Comparison of ENCODE assay signal across 8 mouse cellular contexts in the genomic region with DNA sequence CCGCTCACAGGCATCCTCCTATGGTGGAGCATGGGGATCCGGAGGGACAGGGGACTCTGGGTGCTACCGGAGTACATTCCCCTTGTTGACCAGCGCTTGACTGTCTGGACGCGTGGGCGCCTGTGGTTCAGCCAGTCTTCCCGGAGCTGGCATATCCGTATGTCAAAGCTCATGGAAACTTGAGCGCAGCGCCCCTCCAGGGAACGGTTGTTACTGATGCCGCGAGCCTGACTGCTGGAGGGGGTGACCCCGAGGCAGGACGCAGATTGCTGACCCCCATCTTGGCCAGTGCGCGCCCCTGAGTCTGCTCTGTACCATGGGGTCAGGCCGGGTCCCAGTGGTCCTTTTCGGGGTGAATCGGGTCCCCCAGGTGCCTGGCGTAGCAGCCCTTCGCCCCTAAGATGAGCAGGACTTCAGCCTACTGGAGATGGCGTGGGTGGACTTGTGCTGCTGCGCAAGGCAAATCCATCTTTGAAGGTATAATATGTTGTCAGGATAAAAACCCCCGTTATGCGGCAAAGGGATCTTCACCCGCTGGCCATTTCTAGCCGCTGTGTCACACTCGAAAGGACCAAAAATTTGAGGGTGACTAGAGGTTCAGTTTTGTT. TPM values are rescaled to one million over a fixed set of nuclear protein-coding genes. Genes with fewer than 3 reads are reported as not detected.
DNase-seq lines count a peak whose midpoint lies in the region; ATAC-seq lines count a peak whose summit lies in the region.

No protein-coding gene starts in this region.

- H3K4me3 ChIP-seq in embryonic facial prominence, embryonic 13.5 days: peak overlapping the region; percentile 84
- H3K4me3 ChIP-seq in hindbrain, embryonic 10.5 days: peak overlapping the region; percentile 88
- H3K4me3 ChIP-seq in liver, embryonic 15.5 days (replicated peaks): peak overlapping the region; percentile 77
- H3K4me3 ChIP-seq in neural tube, embryonic 12.5 days: peak overlapping the region; percentile 73

- H3K9ac ChIP-seq in embryonic facial prominence, embryonic 13.5 days: peak overlapping the region; percentile 79
- H3K9ac ChIP-seq in liver, embryonic 15.5 days: peak overlapping the region; percentile 88
- peak overlapping the region; percentile 74 for H3K9ac ChIP-seq in neural tube, embryonic 12.5 days

- ATAC-seq in frontal cortex, adult (ENCODE audit: low TSS enrichment): peak; percentile 41; the same call in 1 of the 2 replicates
- ATAC-seq in embryonic facial prominence, embryonic 13.5 days (ENCODE audit: insufficient number of reproducible peaks, insufficient read depth, low FRiP score, low TSS enrichment, low read depth): no peak; the same call in 1 of the 2 replicates
- ATAC-seq in liver, embryonic 15.5 days (ENCODE audit: insufficient read depth): peak; percentile 22
- peak; percentile 68 for ATAC-seq in neural tube, embryonic 12.5 days (ENCODE audit: low FRiP score, low read depth)

- H3K4me1 ChIP-seq in embryonic facial prominence, embryonic 13.5 days: peaks cover 22% of the 10 kb centered on the region
- H3K4me1 ChIP-seq in hindbrain, embryonic 10.5 days (replicated peaks): peaks cover 25% of the 10 kb centered on the region
- peaks cover 50% of the 10 kb centered on the region for H3K4me1 ChIP-seq in liver, embryonic 15.5 days (replicated peaks)
- H3K4me1 ChIP-seq in neural tube, embryonic 12.5 days: peaks cover 16% of the 10 kb centered on the region

- H3K9me3 ChIP-seq in embryonic facial prominence, embryonic 13.5 days: no peaks in the 10 kb centered on the region
- no peaks in the 10 kb centered on the region for H3K9me3 ChIP-seq in hindbrain, embryonic 10.5 days
- no peaks in the 10 kb centered on the region for H3K9me3 ChIP-seq in liver, embryonic 15.5 days (replicated peaks)
- no peaks in the 10 kb centered on the region for H3K9me3 ChIP-seq in neural tube, embryonic 12.5 days

- no peaks in the 10 kb centered on the region for H3K36me3 ChIP-seq in embryonic facial prominence, embryonic 13.5 days
- H3K36me3 ChIP-seq in hindbrain, embryonic 10.5 days: peaks cover 3% of the 10 kb centered on the region; the same call in 1 of the 2 replicates
- H3K36me3 ChIP-seq in liver, embryonic 15.5 days (replicated peaks): peaks cover 12% of the 10 kb centered on the region
- H3K36me3 ChIP-seq in neural tube, embryonic 12.5 days: no peaks in the 10 kb centered on the region

- under 1% methylated on average over 30 of the region's 30 CpGs for WGBS in embryonic facial prominence, embryonic 13.5 days
- under 1% methylated on average over 30 of the region's 30 CpGs for WGBS in hindbrain, embryonic 10.5 days
- under 1% methylated on average over 30 of the region's 30 CpGs for WGBS in liver, embryonic 15.5 days (ENCODE audit: insufficient replicate concordance)
- WGBS in neural tube, embryonic 12.5 days: under 1% methylated on average over 30 of the region's 30 CpGs

- H3K4me2 ChIP-seq in embryonic facial prominence, embryonic 13.5 days: peak overlapping the region; percentile 97
- H3K4me2 ChIP-seq in liver, embryonic 15.5 days: peak overlapping the region; percentile 73
- H3K4me2 ChIP-seq in neural tube, embryonic 12.5 days (replicated peaks): peak overlapping the region; percentile 97

- no peaks in the 10 kb centered on the region for H3K27me3 ChIP-seq in embryonic facial prominence, embryonic 13.5 days
- no peaks in the 10 kb centered on the region for H3K27me3 ChIP-seq in hindbrain, embryonic 10.5 days (ENCODE audit: insufficient read depth, poor library complexity, severe bottlenecking)
- H3K27me3 ChIP-seq in liver, embryonic 15.5 days: no peaks in the 10 kb centered on the region
- no peaks in the 10 kb centered on the region for H3K27me3 ChIP-seq in neural tube, embryonic 12.5 days (replicated peaks)

- DNase-seq in frontal cortex, postnatal 14 days (ENCODE audit: low spot score in 2 of 2): no peak
- peak; percentile 31 to 50 for DNase-seq in CD8-positive naive resting alpha-beta T cell, adult 2 months (ENCODE audit: low read depth in 2 of 2, low spot score in 2 of 2)
- peak; percentile 84 for DNase-seq in hindbrain, embryonic 10.5 days (ENCODE audit: low spot score)
- DNase-seq in adrenal gland, adult (ENCODE audit: inconsistent age in 2 of 2, low spot score in 1 of 2): no peak

- H3K27ac ChIP-seq in embryonic facial prominence, embryonic 13.5 days: peak overlapping the region; percentile 91
- peak overlapping the region; percentile 94 for H3K27ac ChIP-seq in hindbrain, embryonic 10.5 days
- H3K27ac ChIP-seq in liver, embryonic 15.5 days (replicated peaks): peak overlapping the region; percentile 90
- peak overlapping the region; percentile 53 for H3K27ac ChIP-seq in neural tube, embryonic 12.5 days

RNA-seq across cellular contexts. Expression of gene Kmt5a, which starts 0.5 kb away (rescaled TPM):
- 43.4 and 45.5 TPM in 2 replicates for polyA plus RNA-seq in embryonic facial prominence, embryonic 13.5 days (2015; fragmentation: Nextera tagmentation; extraction: Ambion mirVana)
- 34.3 and 43.7 TPM in 2 replicates for polyA plus RNA-seq in hindbrain, embryonic 10.5 days (2016; fragmentation: Nextera tagmentation; extraction: Ambion mirVana)
- polyA plus RNA-seq in liver, embryonic 15.5 days (2015; fragmentation: Nextera tagmentation; extraction: Ambion mirVana): 60.1 and 67.9 TPM in 2 replicates
- polyA plus RNA-seq in neural tube, embryonic 12.5 days (2016; fragmentation: Nextera tagmentation; extraction: Ambion mirVana): 67.2 and 81.3 TPM in 2 replicates

RNA-seq across cellular contexts. Expression of gene Sbno1, which starts 14.4 kb away (rescaled TPM):
- polyA plus RNA-seq in embryonic facial prominence, embryonic 13.5 days (2015; fragmentation: Nextera tagmentation; extraction: Ambion mirVana): 93.7 and 97.7 TPM in 2 replicates
- polyA plus RNA-seq in hindbrain, embryonic 10.5 days (2016; fragmentation: Nextera tagmentation; extraction: Ambion mirVana): 84.6 and 86.6 TPM in 2 replicates
- 35.0 and 35.3 TPM in 2 replicates for polyA plus RNA-seq in liver, embryonic 15.5 days (2015; fragmentation: Nextera tagmentation; extraction: Ambion mirVana)
- polyA plus RNA-seq in neural tube, embryonic 12.5 days (2016; fragmentation: Nextera tagmentation; extraction: Ambion mirVana): 108 and 119 TPM in 2 replicates

RNA-seq across cellular contexts. Expression of gene Rilpl2, which starts 38.0 kb away (rescaled TPM):
- polyA plus RNA-seq in embryonic facial prominence, embryonic 13.5 days (2015; fragmentation: Nextera tagmentation; extraction: Ambion mirVana): 39.8 and 40.1 TPM in 2 replicates
- 21.5 and 23.1 TPM in 2 replicates for polyA plus RNA-seq in hindbrain, embryonic 10.5 days (2016; fragmentation: Nextera tagmentation; extraction: Ambion mirVana)
- 8.9 and 9.5 TPM in 2 replicates for polyA plus RNA-seq in liver, embryonic 15.5 days (2015; fragmentation: Nextera tagmentation; extraction: Ambion mirVana)
- 18.4 and 18.9 TPM in 2 replicates for polyA plus RNA-seq in neural tube, embryonic 12.5 days (2016; fragmentation: Nextera tagmentation; extraction: Ambion mirVana)

RNA-seq across cellular contexts. Expression of gene Snrnp35, which starts 42.7 kb away (rescaled TPM):
- polyA plus RNA-seq in embryonic facial prominence, embryonic 13.5 days (2015; fragmentation: Nextera tagmentation; extraction: Ambion mirVana): 25.9 and 28.3 TPM in 2 replicates
- 29.7 and 35.4 TPM in 2 replicates for polyA plus RNA-seq in hindbrain, embryonic 10.5 days (2016; fragmentation: Nextera tagmentation; extraction: Ambion mirVana)
- polyA plus RNA-seq in liver, embryonic 15.5 days (2015; fragmentation: Nextera tagmentation; extraction: Ambion mirVana): 10.5 and 10.8 TPM in 2 replicates
- 29.5 and 29.6 TPM in 2 replicates for polyA plus RNA-seq in neural tube, embryonic 12.5 days (2016; fragmentation: Nextera tagmentation; extraction: Ambion mirVana)

Comparison
In these comparisons a context has a peak if more than half of its experiments do, and no peak if none do; other contexts are left out.
1. DNase-seq: peak in CD8-positive naive resting alpha-beta T cell, adult 2 months (2 of 2) and hindbrain, embryonic 10.5 days (single experiment); none in frontal cortex, postnatal 14 days (0 of 2) and adrenal gland, adult (0 of 2).
2. Peak in every context shown above with its lines, with median percentiles within 50 percentile points of each other: H3K27ac ChIP-seq, H3K4me2 ChIP-seq, H3K4me3 ChIP-seq and H3K9ac ChIP-seq.